Comparison of ENCODE assay signal across 8 mouse cellular contexts in genomic region chr3:107695948-107696881, GRCm38 (mm10). TPM values are rescaled to one million over a fixed set of nuclear protein-coding genes. Genes with fewer than 3 reads are reported as not detected.
DNase-seq lines count a peak whose midpoint lies in the region; ATAC-seq lines count a peak whose summit lies in the region.

TSS of gene Ahcyl1 (minus strand) at chr3:107696560.

- H3K4me2 ChIP-seq in lung, embryonic 16.5 days (ENCODE audit: low read depth, low read length), result peak within 1 kb of the TSS; percentile 80

- ATAC-seq in hematopoietic stem cell, adult 5-6 weeks (replicated peaks in 1 of 2; ENCODE audit: insufficient read depth in 1 of 2, low FRiP score in 2 of 2, low TSS enrichment in 1 of 2, low read depth in 1 of 2, poor library complexity in 2 of 2, severe bottlenecking in 2 of 2), result peak; percentile 95 to 97
- peak; percentile 98 for ATAC-seq in lung, embryonic 16.5 days (ENCODE audit: low read depth)

- peak; percentile 93 for DNase-seq in MEL-GATA-1-ER (ENCODE audit: extremely low read depth, low read depth)
- peak; percentile 99 for DNase-seq in cerebellum, adult 8-10 months
- peak; percentile 98 for DNase-seq in forelimb bud, embryonic 11.5 days (ENCODE audit: low read depth, low spot score)
- DNase-seq in layer of hippocampus, adult 9-10 months (ENCODE audit: low spot score), result peak; percentile 99
- peak; percentile 90 for DNase-seq in ovary, postnatal 10 days (ENCODE audit: low spot score)
- peak; percentile 98 for DNase-seq in thymus, postnatal 10 days (ENCODE audit: low spot score in 2 of 2)

- H3K27me3 ChIP-seq in lung, embryonic 16.5 days (ENCODE audit: control insufficient read depth, insufficient read depth, low read depth, low read length), result no peaks in the 10 kb centered on the region

- peak within 1 kb of the TSS; percentile 94 for H3K27ac ChIP-seq in lung, embryonic 16.5 days (ENCODE audit: low read length)

- H3K9ac ChIP-seq in lung, embryonic 16.5 days (ENCODE audit: low read length), result peak within 1 kb of the TSS; percentile 98

- H3K4me1 ChIP-seq in lung, embryonic 16.5 days (replicated peaks; ENCODE audit: control insufficient read depth, insufficient read depth, low read length), result peaks cover 24% of the 10 kb centered on the region

- H3K36me3 ChIP-seq in lung, embryonic 16.5 days (ENCODE audit: control insufficient read depth, insufficient read depth, low read length), result no peaks in the 10 kb centered on the region

- no peaks in the 10 kb centered on the region for H3K9me3 ChIP-seq in lung, embryonic 16.5 days (ENCODE audit: control insufficient read depth, low read length)

- peak within 1 kb of the TSS; percentile 98 for H3K4me3 ChIP-seq in lung, embryonic 16.5 days (ENCODE audit: low read length)

- under 1% methylated on average over 57 of the region's 93 CpGs for WGBS in lung, embryonic 16.5 days

RNA-seq across cellular contexts. Expression of gene Ahcyl1, which starts in this region (rescaled TPM):
- 79.8 and 99.2 TPM in 2 replicates for total RNA-seq in hematopoietic stem cell, adult 5-6 weeks (2017)
- polyA plus RNA-seq in lung, embryonic 16.5 days (2015; fragmentation: Nextera tagmentation; extraction: Ambion mirVana), result 71.2 and 76.3 TPM in 2 replicates

Comparison
In these comparisons a context has a peak if more than half of its experiments do, and no peak if none do; other contexts are left out.
1. Peak in every context shown above with its lines: DNase-seq, ATAC-seq, H3K4me3 ChIP-seq and H3K27ac ChIP-seq.